Mouse (Mus musculus) ES-E14 (cell line): Measurements from ENCODE around the gene Tor1b.
A peak's percentile ranks its signal among the peaks of the same experiment; 100 is the strongest.

Source experiments
- HCFC1 ChIP-seq: IDR thresholded peaks from 2 replicates; pipeline ENCODE4 v1.6.1; 2012; ENCODE audit warnings: low read length, inconsistent platforms, borderline replicate concordance; ENCODE audit not compliant: insufficient read depth
- MAFK ChIP-seq: IDR thresholded peaks from 2 replicates; pipeline ENCODE4 v1.6.1; 2014; ENCODE audit warnings: mild to moderate bottlenecking, low read depth, low read length, inconsistent platforms; ENCODE audit not compliant: insufficient read depth
- ZNF384 ChIP-seq: IDR thresholded peaks from 2 replicates; pipeline ENCODE4 v1.6.1; 2012; ENCODE audit warnings: low read depth, low read length, inconsistent platforms

DNA sequence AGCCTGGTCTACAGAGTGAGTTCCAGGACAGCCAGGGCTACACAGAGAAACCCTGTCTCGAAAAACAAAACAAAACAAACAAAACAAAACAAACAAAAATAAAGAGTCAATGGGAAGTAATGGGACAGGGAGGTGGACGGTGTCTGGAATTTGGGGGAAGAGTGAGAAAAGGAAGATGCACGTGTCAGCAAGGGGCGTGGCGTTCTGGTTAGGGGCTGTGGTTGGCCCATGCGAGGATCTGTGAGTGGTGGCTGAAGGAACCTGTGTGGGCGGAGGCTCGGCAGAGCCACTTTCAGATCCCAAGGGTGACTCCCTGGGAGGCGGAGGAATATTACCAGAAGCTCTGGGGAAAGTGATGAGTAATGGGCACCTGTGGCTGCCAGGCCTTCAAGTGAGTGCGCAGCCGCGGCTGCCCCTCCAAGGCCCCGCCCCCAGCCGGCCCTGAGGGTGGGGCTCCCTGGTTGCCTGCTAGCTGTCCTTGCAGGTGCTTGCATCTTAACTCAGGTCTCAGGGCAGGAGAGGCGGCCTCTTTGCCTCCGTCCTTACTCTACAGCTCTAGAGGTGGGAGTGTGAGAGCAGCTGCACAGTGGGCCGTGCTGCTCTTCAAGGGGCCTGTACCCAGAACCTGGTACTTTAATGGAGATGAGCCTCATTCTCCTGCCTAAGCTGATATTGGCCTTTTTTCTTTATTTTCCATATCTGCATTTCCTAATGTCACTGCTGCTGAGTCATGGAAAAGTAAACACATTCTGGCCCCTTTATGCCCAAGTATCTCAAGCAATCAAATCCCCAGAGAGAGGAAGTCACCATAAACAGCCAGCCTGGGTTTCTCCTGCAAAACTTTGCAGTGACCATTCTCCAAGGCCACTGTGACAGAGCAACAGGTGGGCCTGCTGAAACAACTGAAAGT is 32.6 kb downstream of the Tor1b start:
- no peak for TF ChIP-seq ZNF384
- TF ChIP-seq HCFC1 = no peak
- TF ChIP-seq MAFK = peak; percentile 68
